Mouse (Mus musculus): ENCODE measurements around the gene Mgat4b. TPM values are rescaled to one million over a fixed set of nuclear protein-coding genes. Genes with fewer than 3 reads are reported as not detected.

Gene Mgat4b
- polyA plus RNA-seq, 1 experiment from 2014 or later: 15.2 TPM

DNA sequence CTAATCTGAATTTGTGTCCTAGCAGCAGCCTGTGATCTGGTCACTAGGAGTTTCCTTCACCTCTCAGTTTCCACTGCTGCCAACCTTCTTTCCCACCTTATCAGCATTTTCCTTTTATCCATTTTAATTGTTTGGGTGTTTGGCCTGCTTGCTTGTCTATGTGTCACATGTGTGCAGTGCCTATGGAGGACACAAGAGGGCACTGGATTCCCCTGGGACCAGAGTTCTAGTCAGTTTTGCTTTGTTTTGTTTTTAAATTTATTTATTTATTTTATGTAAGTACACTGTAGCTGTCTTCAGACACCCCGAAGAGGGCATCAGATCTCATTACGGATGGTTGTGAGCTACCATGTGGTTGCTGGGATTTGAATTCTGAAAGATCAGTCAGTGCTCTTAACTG lies 58.5 kb downstream of the Mgat4b start:
- DNase-seq (ENCODE audit: low spot score) (peak; percentile 33), ATAC-seq (no peak)
- no peaks in the 10 kb centered on the region for H3K9me3 ChIP-seq (replicated peaks; ENCODE audit: control insufficient read depth, low read length)
- no peak overlapping the region for H3K9ac ChIP-seq (ENCODE audit: low read length)
- WGBS: 92% methylated on average over 2 of the region's 2 CpGs
- no peak overlapping the region for H3K27ac ChIP-seq (ENCODE audit: low read depth, low read length)
- H3K4me3 ChIP-seq (ENCODE audit: low read depth, low read length): no peak overlapping the region
- no peak overlapping the region for H3K4me2 ChIP-seq (ENCODE audit: low read length)
- H3K4me1 ChIP-seq (ENCODE audit: control insufficient read depth, insufficient read depth, low read length): no peaks in the 10 kb centered on the region
- peaks cover 27% of the 10 kb centered on the region for H3K36me3 ChIP-seq (ENCODE audit: control insufficient read depth, insufficient read depth, low read length)
- no peaks in the 10 kb centered on the region for H3K27me3 ChIP-seq (replicated peaks; ENCODE audit: control insufficient read depth, insufficient read depth, low read length)

DNA sequence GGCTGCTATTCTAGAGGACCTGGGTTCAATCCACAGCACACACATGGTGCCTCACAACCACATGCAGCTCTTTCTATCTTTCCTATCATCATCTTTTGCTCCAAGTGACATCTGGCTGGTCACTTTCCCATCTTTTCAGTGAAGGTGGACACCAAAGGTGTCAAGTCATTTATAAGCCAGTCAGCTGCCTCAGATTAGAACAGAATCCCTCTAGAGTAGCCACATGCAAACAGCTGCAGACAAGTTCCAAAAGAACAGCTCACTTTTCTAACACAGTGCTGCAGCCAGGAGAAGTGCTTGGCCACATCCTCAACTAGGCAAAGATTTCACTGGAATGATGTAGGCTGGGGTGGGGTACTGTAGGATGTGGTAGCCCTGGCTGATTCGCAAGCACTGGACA lies 59.2 kb downstream of the Mgat4b start:
- no peaks in the 10 kb centered on the region for H3K4me1 ChIP-seq (ENCODE audit: control insufficient read depth, insufficient read depth, low read length)
- WGBS: 100% methylated on average over 1 of the region's 1 CpGs
- H3K9me3 ChIP-seq (replicated peaks; ENCODE audit: control insufficient read depth, low read length): no peaks in the 10 kb centered on the region
- H3K36me3 ChIP-seq (ENCODE audit: control insufficient read depth, insufficient read depth, low read length): peaks cover 20% of the 10 kb centered on the region
- DNase-seq (ENCODE audit: low spot score) (no peak), ATAC-seq (no peak)
- no peak overlapping the region for H3K4me3 ChIP-seq (ENCODE audit: low read depth, low read length)
- H3K9ac ChIP-seq (ENCODE audit: low read length): no peak overlapping the region
- H3K27ac ChIP-seq (ENCODE audit: low read depth, low read length): no peak overlapping the region
- no peaks in the 10 kb centered on the region for H3K27me3 ChIP-seq (replicated peaks; ENCODE audit: control insufficient read depth, insufficient read depth, low read length)
- no peak overlapping the region for H3K4me2 ChIP-seq (ENCODE audit: low read length)

- H3K27ac ChIP-seq (ENCODE audit: low read depth, low read length): no peak overlapping the region
- H3K4me3 ChIP-seq (ENCODE audit: low read depth, low read length): no peak overlapping the region
- H3K9ac ChIP-seq (ENCODE audit: low read length): no peak overlapping the region
- 76% methylated on average over 2 of the region's 2 CpGs for WGBS
- no peaks in the 10 kb centered on the region for H3K27me3 ChIP-seq (replicated peaks; ENCODE audit: control insufficient read depth, insufficient read depth, low read length)
- H3K4me2 ChIP-seq (ENCODE audit: low read length): no peak overlapping the region
- no peaks in the 10 kb centered on the region for H3K36me3 ChIP-seq (ENCODE audit: control insufficient read depth, insufficient read depth, low read length)
- no peaks in the 10 kb centered on the region for H3K9me3 ChIP-seq (replicated peaks; ENCODE audit: control insufficient read depth, low read length)
- ATAC-seq (no peak), DNase-seq (ENCODE audit: low spot score) (no peak)
- H3K4me1 ChIP-seq (ENCODE audit: control insufficient read depth, insufficient read depth, low read length): no peaks in the 10 kb centered on the region
These were observed 62.1 kb downstream of the Mgat4b start for GRCm38 (mm10) chr11:50272819-50273218.

DNA sequence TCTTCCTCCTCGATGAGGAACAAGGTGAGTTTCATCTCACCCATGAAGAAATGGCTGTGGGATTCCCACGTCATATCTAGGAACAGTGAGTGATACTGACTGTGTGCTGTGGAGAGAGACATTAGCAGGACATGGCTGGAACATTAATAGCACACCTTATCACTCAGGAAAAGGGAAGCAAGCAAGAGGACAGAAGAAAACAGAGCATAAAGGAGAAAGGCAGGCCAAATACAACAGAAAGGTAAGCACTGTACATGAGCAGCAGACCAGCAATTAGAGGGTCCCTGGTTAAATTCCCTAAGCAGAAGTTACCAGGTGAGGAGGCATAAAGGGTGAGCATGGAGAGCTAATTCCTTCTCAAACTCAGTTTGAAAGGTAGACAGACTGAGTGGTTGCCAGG lies 64.4 kb downstream of the Mgat4b start:
- H3K36me3 ChIP-seq (ENCODE audit: control insufficient read depth, insufficient read depth, low read length): no peaks in the 10 kb centered on the region
- H3K4me1 ChIP-seq (ENCODE audit: control insufficient read depth, insufficient read depth, low read length): no peaks in the 10 kb centered on the region
- H3K9ac ChIP-seq (ENCODE audit: low read length): no peak overlapping the region
- no peaks in the 10 kb centered on the region for H3K9me3 ChIP-seq (replicated peaks; ENCODE audit: control insufficient read depth, low read length)
- DNase-seq (ENCODE audit: low spot score) (no peak), ATAC-seq (no peak)
- no peak overlapping the region for H3K4me2 ChIP-seq (ENCODE audit: low read length)
- WGBS: 94% methylated on average over 2 of the region's 2 CpGs
- no peaks in the 10 kb centered on the region for H3K27me3 ChIP-seq (replicated peaks; ENCODE audit: control insufficient read depth, insufficient read depth, low read length)
- H3K4me3 ChIP-seq (ENCODE audit: low read depth, low read length): no peak overlapping the region
- no peak overlapping the region for H3K27ac ChIP-seq (ENCODE audit: low read depth, low read length)

DNA sequence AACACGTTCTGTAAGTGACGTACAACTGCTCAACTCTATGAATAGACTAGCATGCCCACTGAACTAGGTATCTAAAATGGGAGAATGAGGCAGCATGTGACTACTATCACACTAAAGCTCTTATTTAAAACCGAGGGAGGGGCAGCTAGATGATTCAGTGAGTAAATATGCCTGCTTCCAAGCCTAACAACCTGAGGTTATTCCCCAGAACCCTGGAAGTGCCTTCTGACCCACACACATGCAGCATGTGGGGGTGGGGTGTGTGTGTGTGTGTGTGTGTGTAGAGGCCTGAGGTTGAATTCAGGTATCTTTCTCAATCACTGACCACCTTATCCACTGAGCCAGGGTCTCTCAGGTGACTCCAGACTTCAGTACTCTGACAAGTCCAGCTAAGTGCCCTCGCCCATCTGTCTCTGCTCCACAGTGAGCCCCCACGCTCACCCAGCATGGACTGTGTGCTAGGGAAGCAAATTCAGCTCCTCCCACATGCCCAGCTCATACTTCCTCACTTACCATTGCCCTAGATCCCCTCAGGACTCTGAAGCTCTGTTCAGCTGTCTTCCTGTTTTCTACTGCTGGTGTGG lies 65.0 kb downstream of the Mgat4b start:
- Histone ChIP-seq H3K4me2 (ENCODE audit: low read length) (no peak overlapping the region), H3K27me3 (replicated peaks; ENCODE audit: control insufficient read depth, insufficient read depth, low read length) (no peaks in the 10 kb centered on the region), H3K36me3 (ENCODE audit: control insufficient read depth, insufficient read depth, low read length) (peaks cover 4% of the 10 kb centered on the region; the same call in 1 of the 2 replicates), H3K9ac (ENCODE audit: low read length) (no peak overlapping the region), H3K4me1 (ENCODE audit: control insufficient read depth, insufficient read depth, low read length) (no peaks in the 10 kb centered on the region), H3K27ac (ENCODE audit: low read depth, low read length) (no peak overlapping the region), H3K4me3 (ENCODE audit: low read depth, low read length) (no peak overlapping the region), H3K9me3 (replicated peaks; ENCODE audit: control insufficient read depth, low read length) (no peaks in the 10 kb centered on the region)
- no peak for DNase-seq (ENCODE audit: low spot score)
- no peak for ATAC-seq
- WGBS: 89% methylated on average over 5 of the region's 5 CpGs

DNA sequence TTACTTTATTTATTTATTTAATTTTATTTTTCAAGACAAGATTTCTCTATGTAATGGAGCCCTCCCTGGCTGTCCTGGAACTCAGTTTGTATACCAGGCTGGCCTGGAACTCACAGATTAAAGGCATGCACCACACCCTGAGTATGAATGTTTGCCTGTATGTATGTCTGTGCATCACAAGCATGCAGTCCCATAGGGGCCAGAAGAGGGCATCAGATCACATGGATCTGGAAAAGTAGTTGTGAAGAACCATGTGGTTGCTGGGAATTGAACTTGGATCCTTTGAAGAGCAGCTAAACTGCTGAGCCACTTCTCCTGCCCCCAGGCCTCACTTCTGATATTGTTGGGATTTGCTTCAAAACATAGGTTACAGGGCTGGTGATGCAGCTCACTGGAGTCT lies 66.3 kb downstream of the Mgat4b start:
- H3K4me1 ChIP-seq (ENCODE audit: control insufficient read depth, insufficient read depth, low read length): no peaks in the 10 kb centered on the region
- no peak for ATAC-seq
- H3K9me3 ChIP-seq (replicated peaks; ENCODE audit: control insufficient read depth, low read length): no peaks in the 10 kb centered on the region
- no peak overlapping the region for H3K4me3 ChIP-seq (ENCODE audit: low read depth, low read length)
- DNase-seq (ENCODE audit: low spot score): no peak
- H3K4me2 ChIP-seq (ENCODE audit: low read length): no peak overlapping the region
- H3K36me3 ChIP-seq (ENCODE audit: control insufficient read depth, insufficient read depth, low read length): peaks cover 9% of the 10 kb centered on the region
- no peak overlapping the region for H3K9ac ChIP-seq (ENCODE audit: low read length)
- no peaks in the 10 kb centered on the region for H3K27me3 ChIP-seq (replicated peaks; ENCODE audit: control insufficient read depth, insufficient read depth, low read length)
- H3K27ac ChIP-seq (ENCODE audit: low read depth, low read length): no peak overlapping the region

DNA sequence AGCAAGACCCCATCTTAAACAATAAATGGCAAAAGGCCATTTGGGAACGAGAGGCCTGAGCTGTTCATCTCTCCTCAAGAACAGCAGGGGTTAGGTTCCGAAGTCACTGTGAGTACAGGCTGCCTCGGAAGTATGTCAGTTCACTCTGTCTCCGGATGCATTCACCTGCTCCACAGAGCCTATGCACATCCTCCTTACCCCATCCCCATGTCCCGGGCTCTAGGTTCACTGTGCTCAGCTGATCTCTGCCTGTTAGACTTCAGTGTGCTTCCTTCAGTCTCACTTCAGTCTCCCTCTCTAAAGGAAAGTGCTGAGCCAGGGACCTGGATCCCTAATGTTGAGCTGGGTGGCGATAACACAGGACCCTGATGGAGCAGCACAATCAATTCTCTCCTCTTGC lies 67.0 kb downstream of the Mgat4b start:
- ATAC-seq: no peak
- H3K4me1 ChIP-seq (ENCODE audit: control insufficient read depth, insufficient read depth, low read length): no peaks in the 10 kb centered on the region
- H3K27me3 ChIP-seq (replicated peaks; ENCODE audit: control insufficient read depth, insufficient read depth, low read length): no peaks in the 10 kb centered on the region
- no peaks in the 10 kb centered on the region for H3K9me3 ChIP-seq (replicated peaks; ENCODE audit: control insufficient read depth, low read length)
- H3K9ac ChIP-seq (ENCODE audit: low read length): no peak overlapping the region
- WGBS: 91% methylated on average over 6 of the region's 6 CpGs
- H3K4me2 ChIP-seq (ENCODE audit: low read length): no peak overlapping the region
- H3K27ac ChIP-seq (ENCODE audit: low read depth, low read length): no peak overlapping the region
- H3K36me3 ChIP-seq (ENCODE audit: control insufficient read depth, insufficient read depth, low read length): peaks cover 9% of the 10 kb centered on the region
- DNase-seq (ENCODE audit: low spot score): no peak
- no peak overlapping the region for H3K4me3 ChIP-seq (ENCODE audit: low read depth, low read length)

DNA sequence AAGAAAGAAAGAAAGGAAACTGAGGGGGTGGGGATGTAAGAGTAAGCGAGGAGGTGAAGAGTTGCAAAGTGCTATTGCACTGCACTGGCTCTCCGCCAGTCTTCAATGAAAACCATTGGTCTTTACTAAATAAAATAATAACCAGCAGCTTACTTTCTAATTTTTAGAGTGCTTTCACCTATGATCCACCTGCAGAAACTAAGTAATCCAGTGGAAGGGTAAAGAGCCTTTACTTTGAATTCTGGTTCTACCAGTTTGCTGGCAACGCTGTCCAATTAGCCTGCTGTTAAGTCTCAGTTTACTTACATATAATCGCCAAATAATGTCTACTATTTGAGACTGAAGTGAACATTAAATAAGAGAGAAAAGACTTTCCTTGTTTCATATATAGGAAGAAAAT lies 68.3 kb downstream of the Mgat4b start:
- DNase-seq (ENCODE audit: low spot score) (no peak), ATAC-seq (no peak)
- Histone ChIP-seq H3K27me3 (replicated peaks; ENCODE audit: control insufficient read depth, insufficient read depth, low read length) (no peaks in the 10 kb centered on the region), H3K36me3 (ENCODE audit: control insufficient read depth, insufficient read depth, low read length) (peaks cover 9% of the 10 kb centered on the region), H3K4me3 (ENCODE audit: low read depth, low read length) (no peak overlapping the region), H3K9me3 (replicated peaks; ENCODE audit: control insufficient read depth, low read length) (no peaks in the 10 kb centered on the region), H3K27ac (ENCODE audit: low read depth, low read length) (no peak overlapping the region), H3K4me2 (ENCODE audit: low read length) (no peak overlapping the region), H3K4me1 (ENCODE audit: control insufficient read depth, insufficient read depth, low read length) (no peaks in the 10 kb centered on the region), H3K9ac (ENCODE audit: low read length) (no peak overlapping the region)
- 94% methylated on average over 4 of the region's 4 CpGs for WGBS

DNA sequence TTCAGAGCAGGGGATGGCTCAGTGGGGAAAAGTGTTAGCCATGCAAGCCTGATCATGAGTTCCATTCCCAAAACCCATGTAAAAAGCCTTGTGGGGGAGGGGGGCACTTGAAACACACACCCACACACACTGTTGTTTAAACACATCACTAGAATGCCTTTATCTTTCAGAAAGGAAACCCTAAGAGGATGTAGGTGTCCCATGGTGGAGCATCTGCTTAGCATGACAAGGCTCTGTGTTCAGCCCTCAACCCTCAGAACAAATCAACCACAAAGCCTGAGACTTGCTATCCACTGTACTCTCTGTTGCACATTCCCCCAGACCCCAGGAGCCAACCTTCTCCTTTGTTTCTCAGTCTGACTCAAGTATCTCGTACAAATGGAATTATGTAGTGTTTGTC lies 69.4 kb downstream of the Mgat4b start:
- 77% methylated on average over 1 of the region's 1 CpGs for WGBS
- no peaks in the 10 kb centered on the region for H3K4me1 ChIP-seq (ENCODE audit: control insufficient read depth, insufficient read depth, low read length)

More for the DNA sequence above, 69.4 kb downstream of the Mgat4b start:
- no peak overlapping the region for H3K4me2 ChIP-seq (ENCODE audit: low read length)
- H3K9me3 ChIP-seq (replicated peaks; ENCODE audit: control insufficient read depth, low read length): no peaks in the 10 kb centered on the region
- H3K27ac ChIP-seq (ENCODE audit: low read depth, low read length): no peak overlapping the region
- peaks cover 9% of the 10 kb centered on the region for H3K36me3 ChIP-seq (ENCODE audit: control insufficient read depth, insufficient read depth, low read length)
- no peak overlapping the region for H3K9ac ChIP-seq (ENCODE audit: low read length)
- no peaks in the 10 kb centered on the region for H3K27me3 ChIP-seq (replicated peaks; ENCODE audit: control insufficient read depth, insufficient read depth, low read length)
- ATAC-seq (no peak), DNase-seq (ENCODE audit: low spot score) (no peak)
- H3K4me3 ChIP-seq (ENCODE audit: low read depth, low read length): no peak overlapping the region
